Mouse (Mus musculus): Measurements from ENCODE around the gene Prkag3.

DNA sequence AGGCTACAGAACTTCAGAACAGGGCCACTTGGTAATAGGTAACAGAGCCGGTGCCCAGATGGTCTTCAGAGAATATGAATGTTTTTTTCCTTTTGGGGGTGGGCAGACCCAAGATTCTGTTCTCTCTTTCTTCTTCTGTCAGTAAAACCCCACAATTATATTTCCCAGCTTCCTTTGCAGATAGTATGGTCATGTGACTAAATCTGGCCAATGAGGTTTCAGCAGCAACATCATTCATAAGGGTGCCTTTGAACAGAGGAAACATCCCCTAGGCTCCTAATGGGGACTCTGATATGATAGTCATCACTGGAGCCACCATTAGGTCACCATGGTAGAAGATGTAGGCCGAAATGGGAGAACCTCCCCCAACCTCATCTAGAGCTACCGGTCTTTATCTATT, 3.8 kb upstream of the Prkag3 start:
- no peak for TF ChIP-seq CTCF (conservative IDR thresholded peaks at IDR 0.05; ENCODE audit: insufficient read depth, insufficient read length, low read depth, low read length)
- TF ChIP-seq POLR2A (IDR thresholded peaks at IDR 0.05; ENCODE audit: low read depth, low read length) = no peak
